Mouse (Mus musculus): ENCODE measurements around the gene Zc3h10.
"Not testable (repeated sequence)": the region's sequence is repeated elsewhere in the genome, so short reads cannot be mapped to it uniquely, and the experiment has no call there.

Zc3h10 gene

GRCm38 (mm10) chr10:128550144-128550823 lies 2.7 kb upstream of the Zc3h10 start:
- in situ Hi-C loops (cut with MboI): not testable (repeated sequence)

GRCm38 (mm10) chr10:128549682-128550057 lies 2.1 kb upstream of the Zc3h10 start:
- in situ Hi-C loops (cut with MboI): not testable (repeated sequence)

- in situ Hi-C loops (cut with MboI): no loop called here
These were observed 1.5 kb upstream of the Zc3h10 start, which contains the start of gene Rpl41 for GRCm38 (mm10) chr10:128548947-128549681. Gene Rpl41 (minus strand): TSS chr10:128549305.

GRCm38 (mm10) chr10:128548051-128548791 lies 647 bp upstream of the Zc3h10 start:
- in situ Hi-C loops (cut with MboI): not testable (repeated sequence)

GRCm38 (mm10) chr10:128546787-128547186 lies 787 bp downstream of the Zc3h10 start:
- in situ Hi-C loops (cut with MboI): no loop called here

- in situ Hi-C loops (cut with MboI): no loop called here
These were observed 1.2 kb downstream of the Zc3h10 start for GRCm38 (mm10) chr10:128546361-128546760.

- in situ Hi-C loops (cut with MboI): no loop called here
These were observed 2.0 kb downstream of the Zc3h10 start for GRCm38 (mm10) chr10:128545570-128545898.

- in situ Hi-C loops (cut with MboI): no loop called here
These were observed 2.7 kb downstream of the Zc3h10 start for GRCm38 (mm10) chr10:128544674-128545569.

GRCm38 (mm10) chr10:128544151-128544657 lies 3.4 kb downstream of the Zc3h10 start:
- in situ Hi-C loops (cut with MboI): no loop called here

GRCm38 (mm10) chr10:128543100-128543499 lies 4.5 kb downstream of the Zc3h10 start:
- in situ Hi-C loops (cut with MboI): no loop called here

- in situ Hi-C loops (cut with MboI): no loop called here
These were observed 9.2 kb downstream of the Zc3h10 start for GRCm38 (mm10) chr10:128538340-128538870.

GRCm38 (mm10) chr10:128536266-128536940 lies 11.2 kb downstream of the Zc3h10 start:
- in situ Hi-C loops (cut with MboI): no loop called here

- in situ Hi-C loops (cut with MboI): no loop called here
These were observed 11.8 kb downstream of the Zc3h10 start for GRCm38 (mm10) chr10:128535624-128536265.

- in situ Hi-C loops (cut with MboI): no loop called here
These were observed 12.4 kb downstream of the Zc3h10 start for GRCm38 (mm10) chr10:128535206-128535605.

GRCm38 (mm10) chr10:128526366-128527356 lies 20.9 kb downstream of the Zc3h10 start:
- in situ Hi-C loops (cut with MboI): no loop called here

- in situ Hi-C loops (cut with MboI): no loop called here
These were observed 21.8 kb downstream of the Zc3h10 start, which contains the start of gene Esyt1 for GRCm38 (mm10) chr10:128525671-128526308. Gene Esyt1 (minus strand): TSS chr10:128525871.

GRCm38 (mm10) chr10:128524732-128525662 lies 22.6 kb downstream of the Zc3h10 start:
- in situ Hi-C loops (cut with MboI): no loop called here

Measured in mature B cell (primary cell).